Mouse (Mus musculus) lung, postnatal 0 days (tissue): ENCODE measurements around the gene Lactbl1.

Source experiments
- CTCF ChIP-seq: IDR thresholded peaks from 2 replicates; pipeline ENCODE4 v1.5.1; 2016; ENCODE audit warnings: antibody characterized with exemption, mild to moderate bottlenecking
- EP300 ChIP-seq: IDR thresholded peaks from 2 replicates; pipeline ENCODE4 v1.6.1; 2016; ENCODE audit warnings: antibody characterized with exemption, mild to moderate bottlenecking, control low read depth

DNA sequence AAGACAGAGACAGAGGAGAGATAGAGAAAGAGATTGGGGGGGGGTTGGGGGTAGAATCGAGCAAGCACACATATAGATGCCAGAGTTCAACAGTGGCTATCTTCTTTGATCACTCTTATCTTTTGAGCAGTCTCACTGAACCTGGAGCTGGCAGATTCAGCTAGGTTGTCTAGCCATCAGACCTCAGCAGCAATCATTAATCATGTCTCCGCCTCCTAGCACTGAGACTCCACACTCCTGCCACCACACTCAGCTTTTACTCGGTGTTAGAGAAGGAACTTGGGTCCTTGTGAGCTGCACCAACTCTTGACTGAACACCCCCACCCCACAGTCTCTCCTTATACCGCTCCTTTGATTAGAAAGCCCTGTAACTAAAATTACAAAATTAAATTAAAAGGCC, 30.3 kb upstream of the Lactbl1 start:
- TF ChIP-seq EP300 (no peak), CTCF (no peak)
